Mouse (Mus musculus) gonadal fat pad, adult 2 months (tissue): ENCODE measurements at regions not wholly inside any gene's neighbourhood (a gene's known extent, or its start where the extent isn't known, plus 50 kb on each side); places are given as distances from the start of the nearest gene placed in this dataset.
A peak's percentile ranks its signal among the peaks of the same experiment; 100 is the strongest.

Experiments
- DNase-seq: peaks from one replicate; pipeline ENCODE4 v3.0.0-alpha.2; 2012; ENCODE audit warnings: low read depth

DNA sequence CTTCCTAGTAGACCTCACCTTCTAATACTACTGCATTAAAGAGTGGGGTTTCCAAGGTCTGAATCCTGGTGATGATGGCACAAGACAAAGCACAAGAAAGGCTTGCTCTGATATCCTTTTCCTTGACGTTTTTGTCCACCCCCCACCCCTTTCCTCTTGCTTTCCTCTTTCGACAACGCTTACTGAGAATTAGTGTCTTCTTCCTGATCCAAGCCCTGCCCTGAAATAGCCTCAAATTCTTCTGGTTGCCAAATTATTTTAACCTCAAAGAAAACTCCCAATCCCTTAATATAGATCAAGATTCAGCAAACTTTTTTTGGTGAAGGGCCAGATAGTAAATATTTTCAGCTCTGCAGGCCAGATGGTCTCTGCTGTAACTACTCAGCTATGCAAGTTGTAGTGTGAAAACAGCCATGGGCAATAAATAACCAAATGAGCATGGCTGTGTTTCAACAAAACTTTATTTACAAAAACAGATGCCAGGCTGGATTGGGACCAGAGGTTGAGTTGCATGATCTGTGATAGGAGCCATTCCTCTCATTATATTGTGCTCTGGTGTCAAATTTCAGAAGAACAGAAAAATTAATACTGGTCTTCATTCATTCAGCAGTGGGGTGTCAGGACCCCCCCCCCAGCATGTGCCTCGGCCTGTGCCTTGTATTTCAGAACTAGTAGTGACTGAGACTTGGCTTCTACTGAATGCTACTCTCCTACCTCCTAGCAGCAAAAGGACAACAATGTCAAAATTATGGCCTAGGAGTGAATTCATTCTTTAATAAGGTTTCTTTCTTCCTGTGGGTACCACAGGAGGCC lies 218.5 kb upstream of the Nrip1 start:
- no peak for DNase-seq

GRCm38 (mm10) chr16:76589791-76590190 lies 216.2 kb upstream of the Nrip1 start:
- no peak for DNase-seq

- DNase-seq, result peak; percentile 76
Observed at GRCm38 (mm10) chr16:76577206-76577605, 203.6 kb upstream of the Nrip1 start.

DNA sequence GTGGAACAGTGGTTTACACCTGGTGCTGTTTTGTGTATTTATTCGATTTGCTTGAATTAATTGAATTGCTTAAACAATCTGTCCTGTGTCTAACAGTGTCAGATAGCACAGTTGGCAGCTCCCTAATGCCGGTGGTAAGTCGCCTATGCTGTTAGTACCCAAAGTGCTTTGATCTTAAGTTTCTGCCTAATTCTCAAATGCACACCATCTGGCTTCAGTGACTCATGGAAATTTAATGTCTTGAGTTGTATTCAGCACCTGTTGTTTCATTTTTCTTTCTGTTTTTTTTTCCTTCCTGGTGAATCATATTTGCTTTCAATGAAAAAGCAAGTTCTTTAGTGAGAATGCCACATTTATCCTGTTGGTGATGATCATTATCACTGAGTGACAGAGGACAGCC lies 201.7 kb upstream of the Nrip1 start:
- no peak for DNase-seq

- DNase-seq, result no peak
Observed at GRCm38 (mm10) chr16:76566220-76566619, 192.6 kb upstream of the Nrip1 start.

DNA sequence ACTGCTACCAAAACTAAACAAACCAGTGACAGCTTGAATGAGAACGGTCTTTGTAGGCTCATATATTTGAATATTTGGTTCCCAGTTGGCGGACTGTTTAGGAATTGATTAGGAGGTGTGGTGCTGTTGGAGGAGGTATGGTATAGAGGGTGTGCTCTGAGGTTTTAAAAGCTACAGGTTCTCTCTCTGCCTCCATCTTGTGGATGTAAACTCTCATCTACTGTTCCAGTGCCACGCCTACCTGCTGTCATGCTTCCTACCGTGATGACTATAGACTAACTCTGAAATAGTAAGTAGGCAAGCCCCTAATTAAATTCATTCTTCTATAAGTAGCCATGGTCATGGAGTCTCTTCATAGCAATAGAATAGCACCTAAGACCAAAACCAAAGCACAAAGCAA lies 181.2 kb upstream of the Nrip1 start:
- no peak for DNase-seq

DNA sequence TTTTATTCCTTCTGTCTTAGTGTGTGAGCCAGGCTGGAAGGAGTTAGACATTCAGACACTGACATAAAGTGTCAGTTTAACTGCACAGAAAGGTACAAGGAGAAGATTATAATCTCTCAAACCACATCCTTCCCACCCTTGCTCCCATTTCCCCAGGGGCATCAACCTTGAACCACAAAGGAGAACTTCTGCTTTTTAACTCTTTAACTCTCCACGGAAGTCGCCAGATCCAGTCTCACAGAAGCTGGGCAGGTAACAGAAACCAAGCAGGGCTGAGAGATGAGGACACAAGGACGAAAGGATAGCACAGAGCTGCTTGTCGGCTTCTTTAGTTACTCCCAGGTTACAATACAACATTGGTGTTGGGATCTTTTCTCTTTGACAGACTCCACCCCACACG lies 176.0 kb upstream of the Nrip1 start:
- DNase-seq, result no peak

DNA sequence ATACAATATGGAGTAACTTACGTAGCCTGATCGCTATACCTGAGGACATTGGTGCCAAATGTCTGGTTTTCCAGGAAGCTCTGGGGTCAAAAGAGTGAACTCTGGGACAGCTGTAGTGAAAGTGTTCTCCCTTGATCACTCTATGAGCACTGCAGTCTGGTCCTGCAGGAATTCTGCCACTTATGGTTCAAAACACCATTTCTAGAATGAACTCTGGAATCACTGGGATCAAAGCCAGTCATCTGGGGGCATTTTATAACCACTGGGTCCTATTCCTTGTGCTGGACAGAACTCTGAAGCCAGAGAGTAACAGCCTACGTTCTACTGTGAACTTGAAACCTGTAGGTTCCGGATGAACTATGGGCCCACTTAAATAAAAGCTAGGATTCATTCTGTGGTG lies 173.5 kb upstream of the Nrip1 start:
- no peak for DNase-seq

DNA sequence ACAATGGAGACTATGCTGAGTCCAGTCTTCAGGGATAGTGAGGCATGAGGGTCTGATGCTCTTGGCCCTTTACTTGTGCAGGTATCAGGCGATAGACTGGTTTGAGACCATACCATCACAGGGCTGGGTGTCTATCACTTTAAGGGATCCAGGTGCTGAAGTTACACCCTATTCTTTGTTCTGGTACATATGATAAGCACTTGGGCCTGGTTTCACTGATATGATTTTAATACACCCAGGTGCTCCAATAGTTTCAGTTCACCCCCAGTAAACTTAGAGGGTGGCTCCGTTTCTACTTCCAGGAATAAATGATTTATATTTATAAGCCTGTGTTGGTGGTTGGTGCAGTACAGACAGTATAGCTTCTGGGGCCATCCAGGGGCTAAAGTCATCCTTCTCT lies 173.0 kb upstream of the Nrip1 start:
- no peak for DNase-seq

GRCm38 (mm10) chr16:76545942-76546341 lies 172.3 kb upstream of the Nrip1 start:
- DNase-seq, result no peak

GRCm38 (mm10) chr16:76544972-76545371 lies 171.3 kb upstream of the Nrip1 start:
- DNase-seq, result no peak

DNA sequence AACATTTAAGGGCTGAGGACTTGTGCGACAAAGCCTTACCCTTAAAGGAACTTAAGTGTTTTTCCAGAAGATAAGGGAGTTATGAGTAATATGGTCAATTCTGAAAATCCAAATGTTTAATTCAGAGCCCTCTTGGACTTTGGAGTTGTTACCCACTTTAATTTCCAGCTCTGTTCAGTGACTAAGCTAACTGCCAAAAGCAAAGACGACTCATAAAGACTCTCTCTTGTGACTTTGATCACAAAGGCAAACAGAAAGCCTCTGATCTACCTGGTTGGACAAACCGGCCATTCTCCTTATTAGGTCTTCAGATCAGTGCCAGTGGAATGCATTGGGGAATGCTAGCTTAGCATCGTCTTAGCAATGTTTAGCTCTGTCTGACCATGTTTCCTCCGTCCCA lies 167.3 kb upstream of the Nrip1 start:
- no peak for DNase-seq

GRCm38 (mm10) chr16:76540328-76540923 lies 166.8 kb upstream of the Nrip1 start:
- no peak for DNase-seq

GRCm38 (mm10) chr16:76539669-76540068 lies 166.0 kb upstream of the Nrip1 start:
- peak; percentile 78 for DNase-seq

- DNase-seq, result no peak
Observed at GRCm38 (mm10) chr16:76537871-76538270, 164.2 kb upstream of the Nrip1 start.

DNA sequence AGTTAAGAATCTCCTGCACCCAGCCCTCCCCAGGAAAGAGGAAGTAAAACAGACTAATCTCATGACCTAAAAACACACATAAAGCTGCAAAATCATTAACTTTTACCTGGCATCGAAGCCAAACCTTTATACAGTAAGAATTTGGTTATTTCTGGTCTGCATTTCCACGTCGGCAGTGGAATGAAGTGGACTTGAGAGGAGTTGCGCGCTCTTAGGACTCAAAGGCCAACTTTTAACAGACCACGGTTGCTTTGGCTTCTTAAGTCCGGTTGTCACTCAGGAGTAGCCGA lies 159.2 kb upstream of the Nrip1 start:
- no peak for DNase-seq

DNA sequence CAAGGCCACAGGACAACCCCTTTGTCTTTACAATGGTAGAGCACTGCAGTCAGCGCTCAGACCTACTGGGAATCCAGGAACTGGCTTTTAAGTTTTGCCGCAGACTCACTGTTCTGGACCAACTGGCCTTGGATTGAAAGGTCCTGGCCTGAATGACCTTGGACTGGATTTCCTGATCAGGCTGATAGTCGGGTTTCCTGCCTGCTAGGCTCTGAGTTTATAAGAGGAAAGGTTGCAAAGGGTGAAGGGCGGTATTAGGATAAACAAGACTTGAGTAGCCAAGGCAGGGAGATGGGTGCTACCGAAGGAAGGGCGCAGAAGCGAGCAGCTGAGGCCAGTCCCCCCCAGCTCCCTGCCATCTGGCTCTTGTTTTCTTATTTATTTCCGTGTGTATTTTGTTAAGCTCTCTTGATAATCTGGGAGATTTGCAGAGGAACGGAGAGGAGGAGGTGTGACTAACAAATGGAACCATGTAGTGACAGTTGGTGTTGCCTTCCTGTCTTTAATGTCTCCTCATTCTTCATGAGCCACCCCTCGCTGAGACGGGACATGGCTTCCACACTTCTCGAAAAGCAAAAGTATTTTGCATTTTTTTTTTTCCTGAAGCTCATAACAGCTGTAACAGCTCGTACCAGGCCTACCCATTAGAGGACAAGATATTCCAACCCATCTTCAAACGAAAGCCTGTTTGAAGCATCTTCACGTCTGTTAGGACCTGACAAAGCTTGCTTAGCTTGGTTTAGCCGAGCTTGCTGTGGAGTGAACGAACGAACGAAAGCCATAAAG lies 158.7 kb upstream of the Nrip1 start:
- no peak for DNase-seq

DNA sequence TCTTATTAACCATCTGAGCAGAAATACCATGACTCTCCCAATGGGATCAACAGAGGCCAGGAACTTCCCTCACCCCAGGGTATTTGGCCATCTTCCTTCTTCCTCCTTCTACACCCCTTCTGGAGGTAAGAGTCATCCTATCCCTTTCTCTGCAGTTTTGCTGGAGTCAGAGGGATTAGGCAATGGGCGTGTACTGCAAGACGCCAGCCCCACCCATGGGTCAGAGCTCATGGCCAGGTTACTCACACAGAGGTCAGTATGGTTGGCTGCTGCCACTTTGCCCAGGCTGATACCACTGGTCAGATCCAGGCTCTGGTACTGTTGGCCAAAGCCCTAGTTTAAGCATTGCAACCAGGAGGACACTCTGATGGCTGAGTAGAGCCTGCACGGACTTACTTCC lies 157.3 kb upstream of the Nrip1 start:
- DNase-seq, result no peak

- DNase-seq, result no peak
Observed at GRCm38 (mm10) chr16:76529613-76530012, 156.0 kb upstream of the Nrip1 start.

GRCm38 (mm10) chr16:76527106-76527949 lies 153.7 kb upstream of the Nrip1 start:
- no peak for DNase-seq

DNA sequence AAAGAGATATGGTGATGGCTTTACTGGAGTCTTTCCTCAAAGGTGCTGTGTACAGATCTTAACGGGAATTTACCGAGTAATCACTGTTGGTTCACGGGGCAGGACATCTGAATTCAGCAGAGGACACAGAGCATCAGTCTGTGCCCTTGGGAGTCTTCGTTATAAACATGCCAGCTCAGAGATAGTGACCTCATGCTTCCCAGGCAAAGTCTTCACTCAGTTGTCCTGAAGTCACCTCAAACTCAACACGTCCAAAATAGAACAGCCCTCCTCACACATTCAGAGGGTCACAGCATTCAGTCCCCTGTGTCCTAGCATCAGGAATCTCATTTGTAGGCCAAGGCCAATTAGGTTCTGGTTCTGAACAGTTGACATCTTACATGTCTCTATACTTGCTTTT lies 151.9 kb upstream of the Nrip1 start:
- DNase-seq, result no peak

DNA sequence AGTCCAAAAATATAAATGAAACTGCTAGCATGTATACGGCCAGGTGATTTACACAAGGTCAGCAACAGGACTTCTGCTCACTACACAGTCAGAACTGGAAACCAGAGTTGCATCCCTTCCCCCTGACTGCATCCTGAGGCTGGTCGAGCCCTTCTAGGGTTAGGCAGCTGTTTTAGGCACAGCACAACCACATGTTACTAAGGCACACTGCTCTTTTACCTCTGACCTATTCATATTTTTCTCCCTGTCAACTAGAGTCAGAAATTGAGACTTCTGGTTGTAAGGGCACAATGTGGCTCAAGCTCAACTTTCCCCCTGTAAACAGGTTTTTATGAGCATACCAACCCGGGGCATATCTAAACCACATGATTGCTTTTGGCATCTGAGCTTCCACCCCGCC lies 151.3 kb upstream of the Nrip1 start:
- no peak for DNase-seq
